Mouse (Mus musculus): ENCODE data around the gene Igfbp4.

- TF ChIP-seq POLR2A (IDR thresholded peaks at IDR 0.05; ENCODE audit: borderline replicate concordance, control insufficient read depth, low read depth, low read length) (no peak), CTCF (IDR thresholded peaks at IDR 0.05; ENCODE audit: control insufficient read depth, insufficient read depth, low read length) (no peak)
These were observed 48.1 kb downstream of the Igfbp4 start, which contains the start of gene Tns4 for GRCm38 (mm10) chr11:99089077-99089601.
